Mouse (Mus musculus) mature B cell (primary cell): ENCODE measurements around the gene Ctnna3.

Experiments
- in situ Hi-C: fragments of 300-500 bp; cut with MboI; formaldehyde crosslinking; loops from 2 replicates; pipeline ENCODE4 v1.14.3; 2019

Gene Ctnna3

DNA sequence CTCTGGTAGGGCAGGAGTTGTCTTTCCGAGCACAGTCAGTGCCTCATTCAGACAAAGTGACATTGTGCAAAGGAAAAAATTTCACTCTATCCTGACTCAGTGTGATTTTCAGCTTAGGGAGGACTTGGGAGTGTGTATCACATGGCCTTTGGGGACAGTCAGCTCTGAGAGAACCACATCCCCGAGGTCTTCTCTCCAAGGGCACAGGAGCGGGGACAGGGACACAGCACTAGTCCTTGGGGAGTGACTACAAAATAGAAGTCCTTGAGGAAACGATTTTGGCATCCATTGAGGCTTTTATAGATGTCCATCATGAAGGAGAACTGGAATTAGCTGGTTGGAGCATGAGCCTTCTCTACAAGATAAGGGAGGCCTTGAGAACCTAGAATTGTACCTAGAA, 259.8 kb downstream of the Ctnna3 start:
- in situ Hi-C loops = no loop called here

DNA sequence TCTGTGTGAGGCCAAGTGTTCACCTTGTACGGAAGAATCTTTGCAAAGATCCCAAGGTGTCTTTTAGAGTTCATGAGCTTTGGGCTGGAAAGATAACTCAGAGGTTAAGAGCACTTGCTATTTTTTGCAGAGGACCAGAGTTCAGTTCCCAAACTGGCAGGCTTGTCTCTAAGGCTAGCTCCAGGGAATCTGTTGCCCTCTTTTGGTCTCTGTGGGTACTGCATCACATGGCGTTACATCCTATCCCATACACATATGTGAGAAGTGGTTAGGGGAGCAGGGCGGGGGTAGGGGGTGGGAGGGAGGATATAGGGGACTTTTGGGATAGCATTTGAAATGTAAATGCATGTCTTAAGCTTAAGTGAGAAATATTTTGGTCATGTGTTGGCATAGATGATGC, 262.1 kb downstream of the Ctnna3 start:
- in situ Hi-C loops = no loop called here

- in situ Hi-C loops = no loop called here
Observed at GRCm38 (mm10) chr10:63710211-63710610, 280.3 kb downstream of the Ctnna3 start.

DNA sequence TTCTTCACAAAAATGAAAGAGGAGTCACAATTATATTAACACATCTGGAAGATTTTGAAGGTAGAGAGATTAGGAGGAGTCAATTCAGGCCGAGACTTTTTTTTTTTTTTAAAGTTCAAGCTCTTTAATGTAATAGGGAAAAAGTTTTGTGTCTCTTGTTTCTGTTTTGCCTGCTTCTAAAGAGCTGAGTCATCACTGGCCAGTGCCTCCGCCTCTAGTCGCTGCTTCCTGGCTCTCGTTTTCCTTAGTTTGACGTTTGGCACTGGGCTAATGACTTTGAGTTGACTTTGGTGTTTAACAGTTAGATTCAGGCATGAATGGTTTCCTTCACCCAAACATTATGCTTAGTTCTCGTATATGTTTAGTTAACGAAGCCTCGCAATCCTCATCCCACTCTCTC, 282.6 kb downstream of the Ctnna3 start:
- in situ Hi-C loops = no loop called here

DNA sequence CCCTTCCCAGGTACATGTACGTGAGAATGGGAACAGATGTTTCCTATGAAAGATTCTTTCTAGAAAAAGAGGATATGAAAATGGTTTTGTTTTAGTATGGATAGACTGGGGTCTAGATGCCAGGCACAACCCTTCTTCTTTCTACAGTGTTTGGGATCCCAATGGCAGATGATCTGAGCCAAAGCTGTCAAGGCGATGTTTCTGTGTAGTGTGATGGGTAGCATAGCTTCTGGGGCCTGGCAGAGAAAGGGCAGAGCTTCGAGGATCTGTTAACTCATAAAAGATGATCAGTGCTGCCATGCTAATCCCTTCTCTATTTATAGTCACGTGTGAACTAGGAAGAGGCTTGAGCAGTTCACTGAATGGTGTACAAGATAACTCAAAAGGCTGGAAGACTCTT, 284.3 kb downstream of the Ctnna3 start:
- in situ Hi-C loops = no loop called here

DNA sequence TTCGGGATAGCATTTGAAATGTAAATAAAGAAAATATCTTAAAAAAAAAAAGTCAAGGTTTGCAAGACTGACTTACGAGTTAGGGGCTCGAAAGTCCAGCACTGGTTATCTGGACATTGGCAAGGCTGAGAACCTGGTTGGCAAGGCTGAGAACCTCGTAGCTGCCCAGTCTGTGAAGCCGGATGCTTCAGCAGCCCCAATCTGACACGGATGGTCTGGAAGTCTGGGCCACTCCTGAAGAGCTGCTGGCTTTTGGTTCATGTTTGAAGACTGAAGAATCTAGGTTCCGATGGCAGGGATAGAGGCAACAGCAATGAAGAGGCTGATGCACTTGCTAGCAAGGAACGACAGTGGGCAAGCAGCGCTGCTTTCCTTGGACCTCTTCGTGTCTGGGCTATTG, 339.0 kb downstream of the Ctnna3 start:
- in situ Hi-C loops = no loop called here

DNA sequence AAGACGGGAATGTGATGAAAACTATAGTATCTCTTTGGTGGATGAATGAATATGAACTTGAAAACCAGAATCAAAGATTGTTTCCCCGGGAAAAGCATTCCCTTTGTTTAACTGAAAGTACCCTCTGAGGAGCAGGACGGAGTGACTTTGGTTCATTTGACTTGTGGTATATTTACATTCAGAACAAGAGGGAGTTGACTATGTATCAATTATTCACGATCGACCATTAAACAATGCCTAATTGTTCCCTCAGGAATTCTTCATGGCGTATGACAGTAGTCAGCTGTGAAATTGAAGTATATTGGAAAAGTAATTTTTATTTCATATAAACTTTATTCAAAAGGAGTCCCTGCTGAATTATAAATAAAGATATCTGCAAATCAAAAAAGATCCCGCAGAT, 341.8 kb downstream of the Ctnna3 start:
- in situ Hi-C loops = no loop called here

GRCm38 (mm10) chr10:63772074-63772473, 342.2 kb downstream of the Ctnna3 start:
- in situ Hi-C loops = no loop called here

DNA sequence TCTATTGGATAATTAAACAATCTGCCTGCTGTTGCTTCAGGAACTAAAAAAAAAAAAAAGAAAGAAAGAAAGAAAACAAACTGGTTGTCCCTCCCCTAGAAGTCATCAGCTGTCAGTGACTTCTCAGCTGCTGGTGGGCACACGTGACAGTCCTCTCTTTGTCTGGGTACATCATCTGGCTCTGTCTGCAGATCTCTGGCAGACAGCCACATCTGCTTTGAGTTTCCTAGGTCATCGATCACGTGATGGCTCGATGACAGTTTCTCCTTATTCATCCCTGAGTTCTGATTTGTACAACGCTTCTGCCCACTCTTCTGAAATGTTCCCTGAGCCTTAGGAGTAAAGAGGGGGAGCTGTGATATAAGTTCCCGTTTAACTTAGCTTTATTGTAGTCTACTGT, 352.1 kb downstream of the Ctnna3 start:
- in situ Hi-C loops = no loop called here

DNA sequence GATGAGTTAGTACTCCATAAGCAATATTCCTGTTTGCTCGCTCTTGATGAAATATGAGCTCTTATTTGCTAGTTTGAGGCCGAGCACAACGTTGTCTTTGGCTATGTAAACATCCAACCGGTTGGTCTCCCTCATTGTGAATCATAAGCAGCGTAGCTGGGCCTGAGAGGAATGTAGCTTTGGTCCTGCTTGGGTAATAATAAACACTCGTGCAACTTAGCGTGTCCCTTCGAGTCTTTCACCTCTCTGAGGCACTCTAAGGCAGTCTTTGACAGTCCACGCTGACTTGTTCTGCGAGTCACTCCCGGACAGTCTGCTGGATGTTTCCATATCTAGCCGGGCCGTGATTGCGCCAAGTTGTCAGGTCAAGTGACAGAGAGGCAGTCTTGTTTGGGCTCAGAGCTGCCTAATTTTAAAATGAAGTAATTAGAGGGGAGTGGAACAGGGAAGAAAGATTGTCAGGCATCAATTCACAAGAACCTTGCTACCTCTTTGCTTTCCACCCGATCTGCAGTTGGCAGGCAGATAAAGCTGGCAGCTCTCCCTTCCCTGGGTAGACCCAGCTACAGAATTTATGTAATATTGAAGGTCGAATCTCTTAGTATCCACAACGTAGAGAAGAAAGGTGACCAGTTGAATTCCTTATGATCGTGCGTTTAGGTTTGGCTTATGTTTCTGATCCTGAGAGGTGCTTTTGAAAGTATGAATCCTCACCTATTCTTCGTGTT, 355.1 kb downstream of the Ctnna3 start:
- in situ Hi-C loops = no loop called here

DNA sequence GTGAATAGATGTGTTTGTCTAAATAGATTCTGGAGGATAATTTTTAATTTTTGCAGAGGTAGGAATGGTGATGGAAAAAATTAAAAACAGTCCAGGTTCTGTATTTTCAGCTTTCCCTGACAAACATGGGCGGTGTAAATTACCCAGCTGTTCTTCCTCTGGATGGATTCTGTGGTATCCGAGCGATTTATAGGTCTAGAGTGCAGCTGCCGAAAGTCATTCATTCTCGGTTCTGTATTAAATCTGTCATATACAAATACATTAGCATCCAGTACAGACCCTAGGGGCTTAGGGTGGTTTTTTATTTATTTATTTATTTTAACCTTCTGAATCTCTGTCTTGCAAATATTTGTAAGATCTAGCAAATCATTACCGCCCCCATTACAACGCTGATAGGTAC, 356.5 kb downstream of the Ctnna3 start:
- in situ Hi-C loops = no loop called here

- in situ Hi-C loops = no loop called here
Observed at GRCm38 (mm10) chr10:63803909-63804308, 374.0 kb downstream of the Ctnna3 start.

DNA sequence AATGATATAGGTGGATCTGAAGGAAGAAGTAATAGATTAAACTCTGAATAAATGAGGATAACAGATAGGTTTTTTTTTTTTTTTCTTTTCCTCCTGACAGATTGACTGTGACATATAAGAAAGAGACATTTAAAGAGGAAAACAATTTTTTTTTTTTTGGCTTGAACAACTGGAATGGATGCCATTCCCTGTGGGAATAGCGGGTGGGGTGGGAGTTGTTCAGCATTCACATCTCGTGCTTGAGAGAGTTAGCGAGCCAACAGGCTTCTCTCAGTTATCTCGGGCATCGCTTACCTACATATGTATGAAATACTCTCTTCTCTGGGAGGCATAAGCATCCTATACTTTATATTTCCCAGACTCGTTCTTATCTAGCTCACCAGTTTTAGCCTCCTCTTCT, 375.7 kb downstream of the Ctnna3 start:
- in situ Hi-C loops = no loop called here

- in situ Hi-C loops = no loop called here
Observed at GRCm38 (mm10) chr10:63806254-63806653, 376.4 kb downstream of the Ctnna3 start.

- in situ Hi-C loops = no loop called here
Observed at GRCm38 (mm10) chr10:63810043-63810617, 380.2 kb downstream of the Ctnna3 start.

DNA sequence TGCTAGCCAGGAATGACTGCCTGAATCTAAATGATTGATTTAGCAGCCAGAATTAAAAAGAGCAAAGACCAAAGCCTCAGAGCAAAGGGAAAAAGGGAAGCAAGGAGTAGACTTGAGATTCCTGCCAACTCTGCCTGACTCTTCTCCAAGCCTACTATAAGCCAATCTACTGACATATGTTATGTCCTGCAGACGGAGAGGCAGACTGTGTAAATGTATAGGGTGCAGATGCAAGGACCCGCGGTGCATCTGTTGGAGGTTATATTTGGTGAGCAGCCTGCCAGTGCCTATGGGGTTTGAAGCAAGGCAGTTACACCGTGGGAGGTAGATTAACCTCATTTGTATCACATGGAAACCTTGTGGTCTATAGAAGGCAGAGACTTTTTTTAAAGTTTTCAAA, 409.1 kb downstream of the Ctnna3 start:
- in situ Hi-C loops = no loop called here

DNA sequence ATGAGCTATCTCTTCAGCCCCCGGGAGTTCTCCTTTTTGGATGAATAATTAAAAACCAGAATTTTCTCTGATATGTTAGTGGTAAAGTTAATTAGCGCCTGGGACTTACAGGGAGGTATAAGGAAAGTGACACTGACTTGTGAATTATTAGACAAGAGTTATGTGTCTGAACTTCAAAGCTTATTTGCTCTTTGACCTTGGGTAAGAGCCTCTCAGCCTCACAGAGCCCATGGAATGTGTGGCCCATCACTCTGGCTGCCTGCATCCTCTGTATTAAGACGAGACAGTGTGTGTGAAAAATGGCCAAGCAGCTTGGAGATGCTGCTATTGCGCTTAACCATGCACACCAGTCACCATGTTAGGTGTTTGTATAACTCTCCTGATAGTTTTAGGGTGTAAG, 422.0 kb downstream of the Ctnna3 start:
- in situ Hi-C loops = no loop called here

GRCm38 (mm10) chr10:63869123-63869522, 439.2 kb downstream of the Ctnna3 start:
- in situ Hi-C loops = no loop called here

DNA sequence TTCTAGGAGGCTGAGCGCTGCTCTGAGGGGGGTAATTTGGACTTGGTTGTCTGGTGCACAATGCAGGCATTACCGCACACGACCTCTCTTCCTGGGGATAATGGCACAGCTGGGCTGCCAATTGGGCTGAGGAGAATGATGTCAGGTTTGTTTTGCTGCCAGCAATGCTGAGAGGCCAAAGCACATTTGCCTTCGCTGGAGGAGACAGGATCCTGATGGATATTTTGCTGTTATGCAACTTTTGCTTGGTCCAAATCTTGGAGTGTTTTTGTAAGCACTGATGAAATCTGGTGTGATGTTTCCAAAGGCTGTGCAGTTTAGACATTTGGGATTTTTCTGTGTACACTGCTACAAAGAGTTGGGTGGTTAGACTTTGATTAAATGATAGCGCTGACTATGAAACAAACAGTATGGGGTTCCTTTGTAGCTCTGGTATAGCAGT, 450.6 kb downstream of the Ctnna3 start:
- in situ Hi-C loops = no loop called here

- in situ Hi-C loops = no loop called here
Observed at GRCm38 (mm10) chr10:63886449-63887088, 456.7 kb downstream of the Ctnna3 start.

DNA sequence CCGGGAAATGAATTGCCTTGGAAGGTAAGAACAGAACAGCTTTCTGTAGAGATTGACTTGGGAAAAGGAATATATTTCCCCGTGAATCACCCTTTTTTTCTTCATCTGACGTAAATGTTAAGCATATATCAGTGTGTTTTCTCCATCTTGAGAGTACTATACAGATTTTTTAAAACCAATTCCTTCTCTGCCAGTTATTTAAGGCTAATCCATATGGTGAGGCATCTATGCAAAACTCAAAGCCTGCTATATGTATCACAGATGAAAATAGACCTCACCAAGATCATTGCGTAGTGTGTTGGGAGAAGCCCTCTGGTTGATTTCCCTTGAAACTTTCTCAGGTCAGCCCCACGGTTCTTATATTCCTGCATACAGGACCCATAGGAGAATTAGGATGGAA, 464.7 kb downstream of the Ctnna3 start:
- in situ Hi-C loops = no loop called here

DNA sequence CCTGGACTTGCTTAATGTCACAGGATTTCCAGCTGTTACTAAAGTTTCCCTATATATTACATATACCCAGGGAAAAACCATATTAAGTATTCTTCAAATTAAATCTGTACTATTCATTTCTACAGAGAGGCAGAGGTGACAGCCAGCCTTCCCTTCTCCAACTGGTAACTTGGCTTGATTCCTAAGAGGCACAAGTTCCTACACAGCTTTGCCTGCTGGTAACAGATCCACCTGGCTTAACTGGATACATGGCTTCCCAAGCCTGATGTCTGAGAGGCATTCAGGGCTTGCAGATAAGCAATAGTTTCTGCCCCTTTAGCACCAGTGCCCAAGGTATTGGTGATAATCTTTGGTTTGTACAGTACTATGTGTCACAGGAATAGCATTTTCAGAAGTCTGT, 470.0 kb downstream of the Ctnna3 start:
- in situ Hi-C loops = no loop called here

DNA sequence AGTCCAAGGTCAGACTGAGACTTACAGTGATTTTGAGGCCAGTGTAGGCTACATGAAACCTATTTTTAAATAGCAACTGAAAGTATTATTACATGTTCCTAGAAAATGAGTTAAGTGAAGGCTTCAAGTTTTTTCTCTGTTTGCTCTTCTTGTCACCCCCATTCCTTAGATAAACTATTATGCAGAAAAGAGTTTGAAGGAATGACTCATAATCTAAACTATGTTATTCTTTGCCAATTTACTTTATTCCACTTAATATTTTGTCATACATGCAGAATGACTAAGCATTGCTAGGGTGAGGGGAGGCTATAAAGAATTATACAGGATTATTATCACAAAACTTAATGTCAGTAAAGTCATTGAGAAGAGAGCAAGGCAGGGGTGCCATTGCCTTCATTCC, 479.0 kb downstream of the Ctnna3 start:
- in situ Hi-C loops = no loop called here
